ENCODE assay signal across 10 mouse cellular contexts in the genomic region with DNA sequence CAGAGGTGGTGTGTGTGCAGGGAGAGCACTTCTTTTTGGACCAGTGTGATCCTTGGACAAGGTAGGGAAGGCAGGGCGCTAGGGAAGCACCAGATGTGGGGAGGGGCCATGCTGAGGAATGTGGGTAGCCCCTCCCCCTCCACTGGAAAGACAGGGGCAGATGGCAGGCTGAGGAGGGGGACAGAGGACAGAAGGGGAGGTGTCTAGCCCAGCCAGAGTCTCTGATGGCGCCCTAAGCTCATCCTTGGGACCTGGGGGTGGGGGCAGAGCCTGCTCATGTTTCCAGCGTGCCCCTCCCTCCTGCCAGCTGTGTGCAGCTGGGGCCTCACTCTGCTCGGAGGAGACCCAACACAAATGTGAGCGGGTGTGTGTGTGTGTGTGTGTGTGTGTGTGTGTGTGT. TPM values are rescaled to one million over a fixed set of nuclear protein-coding genes. Genes with fewer than 3 reads are reported as not detected.
DNase-seq lines count a peak whose midpoint lies in the region; ATAC-seq lines count a peak whose summit lies in the region.
"Had no signal": no experiment of that assay in that cellular context is flagged by ENCODE, and none has a peak within 500 bp of the region (broad histone marks: within the 10 kb centered on the region; RNA-seq: fewer than 3 reads in every experiment).

No protein-coding gene starts in this region.

- 7% methylated on average over 5 of the region's 5 CpGs for WGBS in kidney, embryonic 15.5 days
- WGBS in limb, embryonic 11.5 days: 0% methylated on average over 5 of the region's 5 CpGs

- H3K27me3 ChIP-seq in kidney, embryonic 15.5 days: no peaks in the 10 kb centered on the region
- no peaks in the 10 kb centered on the region for H3K27me3 ChIP-seq in limb, embryonic 11.5 days (ENCODE audit: control insufficient read depth, insufficient read depth, low read length)

- no peak for DNase-seq in kidney, adult 11 months
- DNase-seq in thymus, postnatal 4 days: peak; percentile 50
- DNase-seq in thymus, postnatal 36 days: no peak
- DNase-seq in limb, embryonic 11.5 days (ENCODE audit: low spot score): peak; percentile 73
- DNase-seq in layer of hippocampus, adult 11-12 months (ENCODE audit: low spot score): no peak
- DNase-seq: cerebellum, postnatal 14 days; gastrocnemius, postnatal 10 days; thymus, postnatal 25 days had no signal

- H3K4me2 ChIP-seq in kidney, embryonic 15.5 days: no peak overlapping the region
- peak overlapping the region; percentile 3; the same call in 1 of the 2 replicates for H3K4me2 ChIP-seq in limb, embryonic 11.5 days (ENCODE audit: low read depth, severe bottlenecking)

- peak overlapping the region; percentile 24 for H3K27ac ChIP-seq in kidney, embryonic 15.5 days
- no peak overlapping the region; the same call in 1 of the 2 replicates for H3K27ac ChIP-seq in limb, embryonic 11.5 days (replicated peaks; ENCODE audit: low read depth, low read length)

- peaks cover 57% of the 10 kb centered on the region for H3K4me1 ChIP-seq in kidney, embryonic 15.5 days
- H3K4me1 ChIP-seq in limb, embryonic 11.5 days (ENCODE audit: control insufficient read depth, insufficient read depth, low read length): peaks cover 42% of the 10 kb centered on the region

- H3K9ac ChIP-seq in kidney, embryonic 15.5 days: no peak overlapping the region
- H3K9ac ChIP-seq in limb, embryonic 11.5 days (ENCODE audit: low read length): no peak overlapping the region

- no peak overlapping the region for H3K4me3 ChIP-seq in kidney, embryonic 15.5 days (replicated peaks)
- H3K4me3 ChIP-seq in limb, embryonic 11.5 days (ENCODE audit: low read depth, low read length): no peak overlapping the region

- no peaks in the 10 kb centered on the region for H3K9me3 ChIP-seq in kidney, embryonic 15.5 days (replicated peaks)
- no peaks in the 10 kb centered on the region for H3K9me3 ChIP-seq in limb, embryonic 11.5 days (ENCODE audit: control insufficient read depth, low read length)

- H3K36me3 ChIP-seq in kidney, embryonic 15.5 days: no peaks in the 10 kb centered on the region
- H3K36me3 ChIP-seq in limb, embryonic 11.5 days (ENCODE audit: control insufficient read depth, insufficient read depth, low read length): no peaks in the 10 kb centered on the region

- peak; percentile 76 for ATAC-seq in kidney, embryonic 15.5 days (replicated peaks; ENCODE audit: low FRiP score)
- ATAC-seq in limb, embryonic 11.5 days (ENCODE audit: insufficient number of reproducible peaks, low FRiP score, low TSS enrichment, low read depth): peak; percentile 45; the same call in 1 of the 2 replicates
- ATAC-seq in activated CD4-positive, CD25-positive, alpha-beta regulatory T cell, adult 4 months: no peak

RNA-seq across cellular contexts. Expression of a gene that starts 16.7 kb away (rescaled TPM):
- 0.45 TPM in 1 of 2 replicates, not detected in the other for polyA plus RNA-seq in kidney, embryonic 15.5 days (2015; fragmentation: Nextera tagmentation; extraction: Ambion mirVana)
- polyA plus RNA-seq in limb, embryonic 11.5 days (2014; fragmentation: Nextera tagmentation; extraction: Ambion mirVana): not detected in 2 replicates
- polyA plus RNA-seq in activated CD4-positive, CD25-positive, alpha-beta regulatory T cell, adult 4 months (2017; shearing (Covaris generic)): 1 to 10 TPM in 1 of 2 experiments, under 1 TPM in 1; 0.98 to 3.8 TPM

RNA-seq across cellular contexts. Expression of a gene that starts 25.6 kb away (rescaled TPM):
- 32.3 and 34.5 TPM in 2 replicates for polyA plus RNA-seq in kidney, embryonic 15.5 days (2015; fragmentation: Nextera tagmentation; extraction: Ambion mirVana)
- polyA plus RNA-seq in limb, embryonic 11.5 days (2014; fragmentation: Nextera tagmentation; extraction: Ambion mirVana): 9.0 and 10.8 TPM in 2 replicates
- polyA plus RNA-seq in activated CD4-positive, CD25-positive, alpha-beta regulatory T cell, adult 4 months (2017; shearing (Covaris generic)): 10 to 100 TPM; 33.9 to 35.5 TPM

Comparison
In these comparisons a context has a peak if more than half of its experiments do, and no peak if none do; other contexts are left out.
1. DNase-seq: peak in thymus, postnatal 4 days (single experiment) and limb, embryonic 11.5 days (single experiment); none in kidney, adult 11 months (single experiment), thymus, postnatal 36 days (0 of 2) and layer of hippocampus, adult 11-12 months (single experiment).